Mouse (Mus musculus) right cerebral cortex, adult 18-20 months (tissue): ENCODE data around the gene Aunip.

ENCODE experiments used
- DNase-seq: peaks from one replicate; pipeline ENCODE4 v3.0.0; 2022; ENCODE audit warnings: mixed read lengths

The Aunip gene

DNA sequence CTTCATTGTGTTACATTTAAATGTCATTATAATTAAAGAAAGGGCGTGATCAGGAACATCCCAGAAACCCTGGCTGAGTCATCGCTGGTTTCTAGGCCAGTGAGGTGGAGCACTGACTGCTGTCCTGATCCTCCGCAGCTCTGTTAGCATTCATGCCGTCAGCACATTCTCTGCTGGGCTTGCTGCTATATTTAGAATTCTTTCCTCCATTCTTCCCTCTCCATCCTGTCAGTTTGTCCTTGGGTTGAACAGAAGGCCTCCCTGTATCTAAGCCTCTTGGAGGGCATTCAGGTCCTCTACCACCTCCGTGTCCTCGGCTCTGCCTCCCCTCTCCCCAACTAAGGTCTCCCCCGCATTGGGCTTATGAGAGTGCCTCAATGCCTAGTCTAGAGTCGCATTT, 6.2 kb downstream of the Aunip start:
- peak; percentile 73 for DNase-seq

DNA sequence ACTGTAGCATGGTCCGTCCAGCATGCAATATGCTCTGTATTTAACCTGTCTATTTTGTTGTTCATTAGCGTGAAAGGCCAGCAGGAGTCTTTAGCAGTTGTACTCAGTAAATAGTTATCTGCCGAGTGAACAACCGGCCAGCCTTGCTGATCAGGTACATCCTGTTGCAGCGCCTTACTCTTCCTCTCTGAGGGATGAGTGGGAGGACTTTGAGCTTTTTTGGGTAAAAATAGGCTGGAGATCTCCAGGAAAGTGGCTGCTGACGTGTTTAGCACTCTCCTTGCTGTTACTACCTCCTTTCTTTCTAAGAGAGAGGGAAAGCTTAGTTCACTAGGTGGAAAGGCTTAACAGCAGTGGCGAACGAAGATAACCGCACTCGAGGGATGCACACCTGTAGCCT, 6.9 kb downstream of the Aunip start:
- DNase-seq = peak; percentile 74

DNA sequence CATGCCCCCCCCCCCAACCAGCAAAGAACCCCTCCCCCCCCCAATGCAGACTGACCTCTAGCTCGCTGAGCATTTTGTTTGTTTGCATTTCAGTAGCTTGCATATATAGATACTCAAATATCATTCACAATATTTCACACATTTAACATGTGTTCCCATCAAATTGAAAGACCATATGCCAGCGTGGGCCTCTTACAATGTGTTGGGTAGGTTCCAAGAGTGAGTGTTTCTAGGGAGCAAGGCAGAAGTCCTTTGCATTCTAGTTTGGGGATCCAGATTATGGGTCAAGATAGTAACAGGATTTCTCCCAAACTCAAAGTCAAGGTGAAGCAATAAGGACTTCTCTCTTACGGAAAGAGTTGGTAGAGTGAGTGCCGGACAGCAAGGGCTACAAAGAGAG, 7.7 kb downstream of the Aunip start:
- no peak for DNase-seq

DNA sequence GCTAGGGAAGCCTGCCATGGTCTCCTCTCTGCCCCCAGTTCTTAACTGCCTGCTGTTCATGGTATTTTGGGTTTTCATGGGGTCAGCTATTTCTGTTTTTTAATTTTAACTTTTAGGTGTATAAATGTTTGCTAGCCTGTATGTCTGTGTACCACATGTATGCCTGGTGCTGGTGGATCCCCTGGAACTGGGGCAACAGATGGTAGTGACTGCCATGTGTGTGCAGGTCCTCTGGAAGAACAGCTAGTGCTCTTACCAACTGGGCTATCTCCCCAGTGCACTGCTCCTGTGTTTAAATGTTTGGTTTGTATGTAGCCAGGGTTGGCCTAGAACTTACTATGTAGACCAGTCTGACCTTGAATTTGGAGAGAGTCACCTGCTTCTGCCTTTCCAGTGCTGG, 8.5 kb downstream of the Aunip start:
- no peak for DNase-seq

DNA sequence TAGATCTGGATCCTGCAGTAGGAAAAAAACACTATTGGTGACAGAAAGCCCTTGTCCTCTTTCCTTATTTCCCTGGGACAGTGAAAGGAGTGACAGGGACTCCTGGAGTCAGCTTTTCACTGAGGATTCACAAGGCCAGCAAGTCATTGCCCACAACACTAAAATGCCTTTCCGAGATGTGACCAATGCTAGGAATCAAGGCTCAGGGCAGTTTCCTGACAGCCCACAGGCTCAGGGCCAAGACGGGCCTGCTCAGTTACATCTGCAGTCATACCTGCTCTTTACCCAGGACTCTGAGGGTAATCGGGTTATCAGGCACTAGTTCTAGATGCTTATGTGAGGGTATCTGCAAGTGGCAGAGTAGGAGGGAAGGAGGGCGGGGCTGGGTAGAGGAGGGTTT, 12.6 kb downstream of the Aunip start:
- DNase-seq = no peak

DNA sequence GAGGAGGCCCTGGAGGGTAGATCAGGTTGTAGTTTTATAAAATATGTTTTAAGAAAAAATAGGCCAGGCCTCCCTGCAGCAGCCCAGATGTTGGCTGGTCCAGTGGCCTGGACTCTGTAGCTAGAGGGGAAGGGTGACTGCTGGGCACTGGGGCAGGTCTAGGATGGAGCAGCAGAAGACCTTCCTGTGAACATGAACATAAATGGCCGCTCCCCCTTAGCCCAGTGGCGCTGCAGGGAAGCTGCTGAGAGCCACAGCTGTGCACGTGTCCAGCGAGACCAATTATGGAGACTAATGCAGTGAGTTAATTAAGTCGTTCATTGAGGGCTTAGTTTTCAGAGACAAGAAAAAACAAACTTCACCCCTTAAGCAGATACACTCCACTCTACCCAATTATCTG, 15.0 kb downstream of the Aunip start:
- DNase-seq = no peak

DNA sequence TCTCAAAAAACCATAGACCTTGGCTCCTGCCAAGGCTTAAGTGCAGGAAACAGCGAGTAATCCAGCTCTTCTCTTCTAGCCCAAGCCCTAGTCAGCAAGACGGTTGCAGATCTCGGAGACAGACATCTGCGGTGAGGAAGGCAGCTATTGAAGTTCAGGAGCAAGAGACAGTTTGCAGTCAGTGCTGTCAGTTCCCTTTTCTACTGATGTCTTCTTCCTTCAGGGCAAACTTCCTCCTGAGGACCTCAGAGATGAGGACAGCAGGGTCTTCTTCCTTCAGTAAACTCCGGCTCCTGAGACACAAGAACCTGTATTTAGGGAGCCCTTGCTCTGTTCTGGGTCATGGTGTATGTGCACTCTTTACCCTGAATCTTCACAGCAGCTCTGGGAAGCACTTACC, 15.4 kb downstream of the Aunip start:
- no peak for DNase-seq

DNA sequence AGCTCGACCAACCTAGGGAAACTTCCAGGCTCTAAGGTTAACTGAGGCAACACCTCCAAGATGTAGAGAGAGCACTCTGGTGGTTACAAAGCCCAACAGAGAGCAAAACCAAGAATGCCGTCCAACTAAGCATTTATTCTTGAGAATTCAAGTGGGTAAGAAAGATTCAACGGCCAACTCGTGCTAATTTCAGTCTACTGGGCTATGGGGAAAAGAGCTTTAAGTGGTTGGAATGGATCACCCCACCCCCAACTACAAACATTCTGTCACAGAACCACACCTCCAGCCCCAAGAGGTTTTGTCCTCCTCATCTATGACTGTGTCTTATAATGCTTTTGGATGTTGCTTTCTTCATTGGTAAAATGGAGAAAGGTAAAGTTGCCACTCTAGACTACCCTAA, 22.1 kb downstream of the Aunip start:
- no peak for DNase-seq

DNA sequence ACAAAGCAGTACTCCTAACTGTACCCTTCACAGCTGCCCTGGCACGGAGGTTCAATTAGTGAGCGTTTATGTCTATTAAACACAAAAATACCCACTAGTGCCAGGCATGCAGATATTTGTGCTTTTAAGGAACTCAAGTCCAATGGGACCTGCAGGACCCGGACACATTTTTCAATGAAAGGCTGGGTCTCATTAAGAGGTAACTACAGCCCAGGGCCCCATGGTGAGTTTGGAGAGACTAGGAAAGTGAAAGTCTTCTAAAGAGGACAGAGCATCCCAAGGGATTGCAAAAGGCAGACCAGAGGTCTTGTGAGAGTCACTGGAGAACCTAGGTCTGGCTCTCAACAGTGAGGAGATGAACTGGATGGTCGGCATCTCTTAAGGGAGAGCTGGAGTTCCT, 22.6 kb downstream of the Aunip start:
- no peak for DNase-seq

DNA sequence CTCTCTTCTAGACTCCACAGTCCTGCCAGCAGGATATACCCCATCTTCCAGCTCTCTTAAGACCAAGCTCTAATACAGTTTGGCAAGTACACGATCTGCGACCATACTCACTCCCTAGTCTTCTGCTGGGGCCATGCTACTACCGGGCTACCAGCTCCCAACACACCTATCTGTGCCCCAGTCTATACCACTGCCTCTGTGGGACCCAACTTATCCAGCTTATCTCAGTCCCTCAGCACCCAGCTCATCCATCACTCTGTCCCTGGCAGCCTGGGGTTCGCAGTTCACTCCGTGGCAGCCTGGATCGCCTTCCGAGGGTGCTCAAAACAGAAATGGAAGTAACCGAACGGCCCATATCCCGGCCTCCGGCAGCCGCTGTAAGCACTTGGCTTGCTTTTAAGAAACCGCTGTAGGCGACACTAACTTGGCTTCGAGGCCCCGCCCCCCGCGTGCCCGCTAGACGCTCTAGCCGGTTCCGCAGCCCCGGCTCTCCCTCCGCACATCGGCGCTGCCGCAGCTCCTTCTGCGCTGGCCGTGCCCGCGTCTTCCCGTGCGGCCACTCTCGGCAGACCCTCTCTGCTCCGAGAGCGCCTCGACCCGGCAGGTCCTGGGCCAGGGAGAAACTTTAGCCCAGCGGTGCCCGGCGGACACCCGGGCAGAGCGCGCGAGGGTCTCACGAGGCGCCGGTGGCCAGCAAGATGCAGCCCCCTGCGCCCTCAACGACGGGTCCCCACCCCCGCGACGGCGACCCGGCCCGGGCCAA, 23.5 kb downstream of the Aunip start:
- peak; percentile 70 for DNase-seq

DNA sequence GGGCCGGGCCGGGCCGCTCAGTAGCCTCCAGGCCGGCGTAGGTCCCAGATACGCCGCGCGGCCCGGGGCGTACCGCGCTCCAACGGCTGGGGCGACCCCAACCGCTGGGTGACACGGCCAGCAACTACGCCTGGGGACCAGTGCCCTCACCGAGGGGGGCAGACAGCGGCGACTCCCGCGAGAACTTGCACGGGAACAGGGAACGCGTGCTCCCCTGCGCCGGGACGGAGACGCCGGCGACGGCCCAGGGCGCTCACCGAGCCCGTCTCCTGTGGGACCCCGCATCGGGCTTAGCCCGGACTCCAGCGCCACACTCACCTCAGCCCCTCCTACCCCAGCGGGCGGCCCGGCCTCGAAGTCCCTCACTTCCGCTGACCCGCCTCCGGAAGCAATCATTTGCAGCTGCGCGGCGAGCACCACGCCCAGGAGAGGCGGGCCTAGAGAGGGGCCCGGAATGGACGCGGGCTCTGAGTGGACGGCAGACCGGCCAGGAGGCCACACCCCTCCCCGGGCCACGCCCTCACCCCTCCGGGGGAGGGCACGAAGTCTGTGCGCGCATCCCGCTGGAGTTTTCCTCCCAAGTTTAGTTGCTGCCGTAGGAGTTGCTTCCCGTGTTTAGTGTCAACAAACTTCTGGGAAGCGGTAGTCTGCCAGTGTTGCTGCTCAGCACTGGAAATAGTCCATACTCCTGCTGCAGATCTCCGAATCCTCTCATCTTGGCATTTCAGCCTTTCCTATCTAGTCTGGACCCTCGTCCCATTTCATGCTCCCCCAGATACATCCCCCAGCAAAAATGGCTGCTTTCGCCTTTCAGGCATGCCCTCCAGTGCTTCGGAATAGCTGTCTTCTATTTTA, 24.4 kb downstream of the Aunip start, which contains the start of gene Mtfr1l:
Gene Mtfr1l, minus strand, starts transcription at position 456 of the 855 bp plus-strand sequence.
- peak; percentile 98 for DNase-seq

DNA sequence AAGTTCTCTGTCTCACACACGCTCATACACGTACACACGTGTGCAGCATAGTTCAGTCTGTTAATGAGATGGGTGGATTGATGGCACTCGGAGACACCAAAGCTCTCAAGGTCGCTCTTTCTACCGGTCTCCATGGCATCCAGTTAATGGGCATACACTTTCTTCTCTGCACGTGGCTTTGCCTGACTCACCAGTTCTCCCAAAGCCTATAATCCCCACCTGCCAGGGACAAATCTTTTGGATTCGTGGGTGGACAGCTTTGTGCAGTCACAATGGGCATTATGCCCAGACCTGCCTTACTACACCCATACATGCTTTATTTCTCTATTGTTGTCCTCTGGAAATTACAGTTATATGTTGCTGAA, 25.0 kb downstream of the Aunip start:
- DNase-seq = peak; percentile 57

DNA sequence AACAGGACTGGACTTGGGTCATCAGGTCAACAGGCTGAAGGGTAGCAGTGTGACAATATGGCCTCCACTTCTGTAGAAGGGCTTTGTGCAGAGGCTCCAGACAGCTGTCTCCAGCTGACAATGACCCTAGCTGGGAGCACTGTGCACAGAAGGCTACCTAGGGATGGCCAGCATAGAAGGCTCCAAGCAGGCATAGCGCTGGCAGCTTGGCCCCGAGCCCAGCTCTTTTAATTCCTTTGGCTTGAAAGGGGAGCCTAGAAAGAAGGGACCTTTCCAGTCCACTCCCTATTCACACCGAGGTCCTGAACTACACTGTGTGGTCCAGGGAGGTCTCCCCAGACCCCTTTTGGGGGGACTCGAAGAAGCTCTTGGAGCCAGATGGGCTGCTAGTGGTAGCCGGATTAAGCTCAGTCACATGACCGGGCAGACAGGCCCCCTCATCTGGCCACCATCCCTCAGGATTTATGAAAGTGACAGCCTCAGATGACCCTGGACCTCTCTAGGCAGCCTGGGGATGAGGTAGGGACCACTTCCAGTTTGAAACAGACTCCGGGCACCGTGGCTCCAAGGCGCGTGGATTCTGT, 28.3 kb downstream of the Aunip start:
- no peak for DNase-seq

DNA sequence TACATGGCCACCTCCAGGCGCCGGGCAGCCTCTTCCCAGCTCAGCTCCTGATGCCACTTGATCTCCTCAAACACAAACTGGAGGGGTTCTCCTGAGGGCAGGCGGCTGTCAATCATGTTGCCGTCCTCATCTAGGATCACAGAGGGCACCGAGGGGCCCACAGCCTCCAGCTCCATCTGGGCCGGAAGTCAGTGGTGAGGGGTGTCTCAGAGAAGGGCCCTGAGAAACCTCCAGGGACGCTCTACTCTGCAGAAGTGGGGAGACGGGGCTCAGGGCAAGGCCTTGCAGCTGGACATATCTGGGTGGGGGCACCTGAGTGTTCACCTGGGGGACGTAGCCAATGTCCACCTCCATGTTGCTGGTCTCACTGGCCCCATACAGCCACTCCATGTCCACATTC, 31.9 kb downstream of the Aunip start:
- no peak for DNase-seq

DNA sequence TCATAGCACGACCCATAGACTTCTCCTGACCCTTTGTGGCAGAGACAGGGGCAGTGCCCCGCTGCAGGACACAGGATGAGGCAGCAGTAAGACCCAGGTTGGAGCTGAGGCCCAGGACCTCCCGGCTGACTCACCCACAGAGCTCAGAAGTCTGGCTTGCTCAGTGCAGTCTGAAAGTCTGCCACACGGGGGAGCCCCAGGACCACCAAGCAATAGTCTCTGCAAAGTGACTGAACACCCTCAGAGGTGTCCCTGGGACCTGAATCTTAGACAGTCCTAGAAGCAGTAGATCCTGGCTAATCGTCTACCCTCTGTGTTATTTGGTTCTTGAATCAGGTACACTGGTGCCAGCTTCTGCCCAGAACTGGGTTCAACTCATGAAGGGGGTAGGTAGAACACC, 32.5 kb downstream of the Aunip start:
- peak; percentile 86 for DNase-seq

DNA sequence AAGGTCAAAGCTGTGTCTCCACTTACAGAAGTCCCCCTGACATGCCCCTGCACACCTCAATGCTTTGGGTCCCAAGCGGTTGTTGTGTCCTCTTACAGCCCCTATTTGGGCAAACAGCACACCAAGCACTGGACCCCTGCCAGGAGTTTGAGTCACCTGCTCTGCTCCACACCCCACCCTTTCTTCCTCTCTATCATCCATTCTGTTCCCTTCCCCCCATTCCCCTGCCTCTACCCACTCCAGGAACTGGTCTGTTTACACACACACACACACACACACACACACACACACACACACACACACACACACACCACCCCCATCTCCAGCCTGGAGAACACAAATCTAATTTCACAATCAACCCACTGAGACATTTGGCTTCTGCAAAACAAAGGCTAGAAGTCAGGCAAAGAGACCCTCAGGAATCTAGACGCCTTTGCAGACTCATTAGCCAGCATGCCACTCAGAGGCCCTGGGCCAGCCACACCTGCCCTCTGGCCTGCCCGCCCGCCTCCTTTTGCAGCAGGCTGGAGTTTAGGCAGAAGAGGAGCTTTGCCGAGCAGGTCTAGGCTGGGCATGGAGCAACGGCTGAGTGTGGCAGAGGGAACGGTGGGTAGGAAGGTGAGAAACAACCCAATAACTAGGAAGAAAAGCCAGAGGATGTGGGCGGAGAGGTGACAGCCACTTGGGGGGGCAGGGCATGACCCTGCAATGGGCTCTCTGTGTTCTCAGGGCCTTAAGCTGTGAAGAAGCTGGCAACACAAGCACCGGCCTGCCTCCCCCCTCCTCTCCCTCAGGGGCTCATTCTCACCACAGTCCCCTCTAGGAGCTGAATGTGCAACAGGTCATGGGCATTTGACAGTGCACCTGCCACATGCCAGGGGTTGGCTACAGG, 36.3 kb downstream of the Aunip start:
- no peak for DNase-seq

DNA sequence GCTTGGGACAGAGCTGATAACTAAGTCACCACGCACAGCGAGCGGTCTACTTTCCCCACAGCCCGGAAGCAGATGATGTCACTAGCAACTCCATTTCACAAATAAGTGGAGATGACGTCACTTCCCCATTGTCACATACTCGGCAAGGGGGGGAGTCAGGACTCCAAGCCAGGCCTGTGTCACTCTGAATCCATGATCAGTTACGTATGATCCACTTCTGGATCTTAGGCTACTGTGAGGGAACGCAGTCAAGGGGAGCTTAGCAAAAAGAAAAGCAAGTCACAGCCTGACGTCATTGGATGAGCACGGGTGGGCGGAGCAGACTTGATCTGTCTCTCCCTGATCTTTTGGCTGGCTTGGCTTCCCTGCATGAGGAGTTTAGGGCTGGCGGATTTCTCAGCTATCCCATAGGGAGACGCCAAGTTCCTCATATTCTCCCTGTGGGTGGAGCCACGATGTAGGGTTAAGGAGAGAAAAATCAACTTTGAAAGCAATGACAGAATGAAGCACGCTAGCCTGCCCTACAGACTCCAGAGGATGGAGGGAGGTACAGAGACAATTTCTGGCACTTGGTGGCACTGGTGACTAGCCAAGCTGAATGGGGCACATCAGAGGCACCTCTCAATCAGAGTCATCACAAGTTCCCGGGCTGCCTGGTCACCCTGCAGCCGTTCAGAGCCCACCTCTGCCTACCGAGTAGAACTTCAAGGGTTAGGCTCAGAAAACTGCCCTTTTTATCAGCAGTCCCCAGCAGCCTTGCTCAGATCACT, 37.6 kb downstream of the Aunip start:
- DNase-seq = no peak

DNA sequence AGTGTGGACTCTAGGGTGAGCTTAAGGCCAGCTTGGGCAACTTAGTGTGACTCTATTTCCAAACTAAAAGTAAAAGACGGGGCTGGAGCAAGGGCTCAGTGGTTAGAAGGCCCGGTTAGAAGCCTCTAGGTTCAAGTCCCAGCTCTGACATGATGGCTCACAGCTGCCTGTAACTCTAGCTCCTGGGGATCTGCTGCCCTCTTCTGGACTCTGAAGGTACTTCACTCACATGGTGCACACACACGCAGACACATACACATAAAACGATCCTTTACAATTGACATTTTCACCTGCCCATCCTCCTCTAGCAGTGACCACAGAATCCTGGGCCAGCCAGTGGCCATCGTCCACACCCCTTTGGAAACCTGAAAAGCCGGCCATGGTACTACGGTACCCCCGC, 39.1 kb downstream of the Aunip start:
- no peak for DNase-seq

DNA sequence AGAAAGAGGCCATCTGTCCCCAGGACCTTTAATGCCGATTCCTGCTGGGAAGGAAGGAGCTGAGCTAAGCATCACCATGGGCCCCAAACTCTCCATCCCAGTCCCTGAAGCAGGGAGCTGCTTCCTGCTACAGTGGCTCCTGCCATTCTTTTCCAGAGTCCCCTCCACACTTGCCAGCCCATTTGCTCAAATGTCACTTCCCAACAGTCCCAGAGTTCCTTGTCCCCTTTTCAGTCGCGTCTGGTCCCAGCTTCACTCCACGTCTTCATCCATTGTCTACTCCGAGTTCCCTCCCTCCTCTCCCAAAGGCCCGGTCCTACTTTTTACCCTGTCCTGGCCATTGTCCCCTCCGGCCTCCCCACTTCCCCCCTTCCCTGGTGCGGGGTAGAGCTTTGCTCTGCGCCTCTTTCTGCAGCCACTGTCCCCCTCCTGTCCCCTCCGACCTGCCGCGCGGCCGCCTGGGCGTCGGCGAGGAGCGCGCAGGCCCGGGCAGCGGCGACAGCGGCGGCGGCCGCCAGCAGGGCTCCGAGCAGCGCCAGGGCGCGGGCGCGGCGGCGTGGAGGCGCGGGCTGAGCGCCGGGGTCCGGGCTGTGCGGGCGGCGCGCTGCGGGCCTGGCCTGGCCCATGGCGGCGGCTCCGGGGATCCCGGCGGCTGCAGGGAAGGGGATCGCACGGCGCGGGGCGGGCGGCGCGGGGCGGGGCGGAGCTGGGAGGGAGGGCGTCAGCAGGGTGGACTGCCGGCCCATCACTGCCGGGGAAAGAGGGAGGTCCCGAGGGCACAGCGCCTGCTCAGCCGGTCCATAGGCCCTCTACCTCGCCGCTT, 40.9 kb downstream of the Aunip start, which contains the start of gene Selenon:
Gene Selenon, minus strand, starts transcription at position 673 of the 823 bp plus-strand sequence.
- DNase-seq = peak; percentile 54

DNA sequence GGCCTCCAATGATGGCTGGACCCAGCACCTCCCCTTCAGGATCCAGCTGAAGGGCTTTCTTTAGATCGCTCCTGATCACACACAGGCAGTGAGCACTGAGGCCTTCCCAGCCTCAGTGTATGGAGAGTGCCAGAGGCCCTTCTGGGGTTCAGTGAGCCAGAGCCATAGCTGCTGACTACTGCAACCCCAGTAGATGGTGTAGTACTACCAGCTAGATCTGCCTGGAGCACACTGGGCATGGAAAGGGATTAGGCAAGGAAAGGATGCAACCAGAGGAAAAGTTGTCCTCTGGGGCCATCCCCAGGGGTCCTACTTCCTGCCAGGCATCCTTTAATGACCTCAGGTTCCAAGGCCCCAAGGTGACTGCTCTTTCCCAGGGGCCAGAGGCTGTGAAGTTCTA, 42.8 kb downstream of the Aunip start:
- DNase-seq = no peak

DNA sequence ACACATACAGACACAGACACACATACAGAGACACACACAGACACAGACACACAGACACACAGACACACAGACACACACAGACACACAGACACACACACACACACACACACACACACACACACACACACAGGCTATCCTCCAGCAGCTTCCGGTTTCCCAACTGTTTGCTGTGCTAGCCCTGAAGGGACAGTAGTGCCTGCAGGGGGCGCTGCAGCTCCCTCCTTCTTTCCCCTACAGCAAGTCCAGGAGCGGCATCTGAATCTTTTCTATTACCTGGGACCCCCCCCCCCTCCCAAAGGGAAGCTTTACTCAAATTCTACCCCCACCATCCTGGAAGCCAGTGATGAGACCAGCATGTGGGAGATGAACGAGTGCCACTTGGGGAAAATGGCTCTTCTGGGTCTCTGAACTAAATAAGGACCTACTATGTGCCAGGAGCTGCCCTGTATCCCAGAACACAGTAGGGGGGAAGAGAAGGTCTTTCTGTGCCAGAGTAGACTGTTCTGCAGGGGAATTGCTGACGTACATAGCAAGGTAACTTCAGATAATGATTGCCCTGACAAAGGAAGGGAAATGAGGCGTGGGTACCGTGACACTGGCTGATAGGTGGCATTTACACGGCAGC, 45.3 kb downstream of the Aunip start:
- no peak for DNase-seq
